Mouse (Mus musculus): ENCODE data around the gene Ccdc50.

DNA sequence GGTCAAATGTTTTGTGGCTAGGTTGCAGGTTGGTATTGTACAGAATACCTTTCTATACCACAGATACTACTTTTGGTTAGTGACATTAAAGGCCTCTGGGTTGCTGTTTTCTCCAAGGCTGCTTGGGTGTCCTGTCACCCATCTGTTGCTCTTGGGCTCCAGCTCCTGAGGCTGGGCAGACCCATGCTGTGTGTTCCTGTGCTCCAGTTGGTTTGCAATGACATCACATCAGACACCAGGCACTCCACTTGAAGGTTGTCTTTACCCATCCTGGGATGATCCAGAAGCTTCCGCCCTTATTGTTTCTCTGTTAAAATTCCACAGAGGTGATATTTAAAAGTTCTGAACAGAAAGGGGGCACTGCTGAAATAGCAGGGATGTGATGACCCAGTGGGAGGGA is 8.3 kb downstream of the Ccdc50 start:
- TF ChIP-seq CTCF (IDR thresholded peaks at IDR 0.05; ENCODE audit: low read depth, low read length) (no peak), POLR2A (IDR thresholded peaks at IDR 0.05; ENCODE audit: extremely low read depth, insufficient read depth, low read length) (no peak)

Data from liver, adult 2 months (tissue).